Mouse (Mus musculus): ENCODE results near the gene Mrpl46. TPM values are rescaled to one million over a fixed set of nuclear protein-coding genes. Genes with fewer than 3 reads are reported as not detected.

Mrpl46 gene
- 12.1 and 14.8 TPM in 2 replicates for total RNA-seq (2015; ENCODE audit: low replicate concordance)
- 4.4 and 9.3 TPM in 2 replicates for total RNA-seq (2017; ENCODE audit: low replicate concordance)

- ATAC-seq (replicated peaks; ENCODE audit: low FRiP score, poor library complexity, severe bottlenecking), result peak; percentile 98
Observed at GRCm38 (mm10) chr7:78782639-78783581, at the start of gene Mrpl46, which contains the start of gene Mrps11. Gene Mrpl46 (minus strand): TSS chr7:78783531. Gene Mrps11 (plus strand): TSS chr7:78783119.

- ATAC-seq (replicated peaks; ENCODE audit: low FRiP score, poor library complexity, severe bottlenecking), result no peak
Observed at GRCm38 (mm10) chr7:78827749-78828362, 44.5 kb upstream of the Mrpl46 start.

GRCm38 (mm10) chr7:78826682-78827385 is 43.5 kb upstream of the Mrpl46 start:
- no peak for ATAC-seq (replicated peaks; ENCODE audit: low FRiP score, poor library complexity, severe bottlenecking)

- ATAC-seq (replicated peaks; ENCODE audit: low FRiP score, poor library complexity, severe bottlenecking), result no peak
Observed at GRCm38 (mm10) chr7:78818336-78818735, 35.0 kb upstream of the Mrpl46 start.

- ATAC-seq (replicated peaks; ENCODE audit: low FRiP score, poor library complexity, severe bottlenecking), result no peak
Observed at GRCm38 (mm10) chr7:78814766-78815165, 31.4 kb upstream of the Mrpl46 start.

GRCm38 (mm10) chr7:78813791-78814190 is 30.5 kb upstream of the Mrpl46 start:
- no peak for ATAC-seq (replicated peaks; ENCODE audit: low FRiP score, poor library complexity, severe bottlenecking)

GRCm38 (mm10) chr7:78807192-78807591 is 23.9 kb upstream of the Mrpl46 start:
- no peak for ATAC-seq (replicated peaks; ENCODE audit: low FRiP score, poor library complexity, severe bottlenecking)

GRCm38 (mm10) chr7:78803841-78804240 is 20.5 kb upstream of the Mrpl46 start:
- ATAC-seq (replicated peaks; ENCODE audit: low FRiP score, poor library complexity, severe bottlenecking), result no peak

- ATAC-seq (replicated peaks; ENCODE audit: low FRiP score, poor library complexity, severe bottlenecking), result peak; percentile 79
Observed at GRCm38 (mm10) chr7:78799730-78800496, 16.6 kb upstream of the Mrpl46 start.

- no peak for ATAC-seq (replicated peaks; ENCODE audit: low FRiP score, poor library complexity, severe bottlenecking)
Observed at GRCm38 (mm10) chr7:78797843-78798455, 14.6 kb upstream of the Mrpl46 start.

- ATAC-seq (replicated peaks; ENCODE audit: low FRiP score, poor library complexity, severe bottlenecking), result no peak
Observed at GRCm38 (mm10) chr7:78796624-78797023, 13.3 kb upstream of the Mrpl46 start.

GRCm38 (mm10) chr7:78794571-78795092 is 11.3 kb upstream of the Mrpl46 start:
- 0 out of 2 replicates have a peak, but pooled peaks have one; percentile 4 for ATAC-seq (replicated peaks; ENCODE audit: low FRiP score, poor library complexity, severe bottlenecking)

- no peak for ATAC-seq (replicated peaks; ENCODE audit: low FRiP score, poor library complexity, severe bottlenecking)
Observed at GRCm38 (mm10) chr7:78793895-78794570, 10.7 kb upstream of the Mrpl46 start.

GRCm38 (mm10) chr7:78791359-78792222 is 8.3 kb upstream of the Mrpl46 start:
- ATAC-seq (replicated peaks; ENCODE audit: low FRiP score, poor library complexity, severe bottlenecking), result peak; percentile 90

GRCm38 (mm10) chr7:78787793-78788380 is 4.6 kb upstream of the Mrpl46 start:
- ATAC-seq (replicated peaks; ENCODE audit: low FRiP score, poor library complexity, severe bottlenecking), result no peak

GRCm38 (mm10) chr7:78785906-78786305 is 2.6 kb upstream of the Mrpl46 start:
- ATAC-seq (replicated peaks; ENCODE audit: low FRiP score, poor library complexity, severe bottlenecking), result no peak

- no peak for ATAC-seq (replicated peaks; ENCODE audit: low FRiP score, poor library complexity, severe bottlenecking)
Observed at GRCm38 (mm10) chr7:78778741-78779140, 4.6 kb downstream of the Mrpl46 start.
